Mouse (Mus musculus) liver, embryonic 12.5 days (tissue): ENCODE results near the gene 9430097D07Rik. TPM values are rescaled to one million over a fixed set of nuclear protein-coding genes. Genes with fewer than 3 reads are reported as not detected.

Experiments used
- polyA plus RNA-seq: library from polyadenylated mRNA; unstranded; fragments of >200 nt; fragmentation: Nextera tagmentation; extraction: Ambion mirVana; gene quantifications from 2 replicates; pipeline ENCODE4 v1.2.1, GENCODE M21; 2016

The 9430097D07Rik gene
- polyA plus RNA-seq, 1 experiment from 2014 or later, result not detected

Other genes with a start within 250 kb of the 9430097D07Rik start
- 24.8 and 27.1 TPM in 2 replicates for gene Ciz1, start 223.4 kb downstream of the 9430097D07Rik start, polyA plus RNA-seq
- gene Dnm1, start 222.3 kb downstream of the 9430097D07Rik start, polyA plus RNA-seq, result 2.4 and 3.1 TPM in 2 replicates
- 36.2 and 40.6 TPM in 2 replicates for gene 1110008P14Rik, start 193.7 kb downstream of the 9430097D07Rik start, polyA plus RNA-seq
- 15.2 and 17.7 TPM in 2 replicates for gene Lcn2, start 187.4 kb downstream of the 9430097D07Rik start, polyA plus RNA-seq
- 19.3 and 21.1 TPM in 2 replicates for gene Ptges2, start 179.8 kb downstream of the 9430097D07Rik start, polyA plus RNA-seq
- gene Naif1, start 125.2 kb downstream of the 9430097D07Rik start, polyA plus RNA-seq, result 2.9 and 3.2 TPM in 2 replicates
- 11.4 and 11.9 TPM in 2 replicates for gene Slc25a25, start 124.2 kb downstream of the 9430097D07Rik start, polyA plus RNA-seq
- gene Fam102a, start 40.4 kb downstream of the 9430097D07Rik start, polyA plus RNA-seq, result 2.4 and 2.5 TPM in 2 replicates
- 69.5 and 73.8 TPM in 2 replicates for gene Dpm2, start 4.8 kb downstream of the 9430097D07Rik start, polyA plus RNA-seq
- 0.13 TPM in 1 of 2 replicates, not detected in the other for gene Pip5kl1, start 887 bp downstream of the 9430097D07Rik start, polyA plus RNA-seq
- 17.5 and 18.9 TPM in 2 replicates for gene St6galnac4, start 11.4 kb upstream of the 9430097D07Rik start, polyA plus RNA-seq
- gene St6galnac6, start 24.0 kb upstream of the 9430097D07Rik start, polyA plus RNA-seq, result 14.5 and 15.4 TPM in 2 replicates
- gene Ak1, start 46.1 kb upstream of the 9430097D07Rik start, polyA plus RNA-seq, result 2.6 TPM in 2 replicates
- gene Eng, start 70.9 kb upstream of the 9430097D07Rik start, polyA plus RNA-seq, result 32.4 and 35.4 TPM in 2 replicates
- gene Fpgs, start 128.5 kb upstream of the 9430097D07Rik start, polyA plus RNA-seq, result 32.8 and 35.8 TPM in 2 replicates
- gene Cdk9, start 137.4 kb upstream of the 9430097D07Rik start, polyA plus RNA-seq, result 85.3 and 86.1 TPM in 2 replicates
- gene Sh2d3c, start 145.4 kb upstream of the 9430097D07Rik start, polyA plus RNA-seq, result 9.7 and 10.1 TPM in 2 replicates
- not detected in 2 replicates for gene 6330409D20Rik, start 165.3 kb upstream of the 9430097D07Rik start, polyA plus RNA-seq
- gene Tor2a, start 181.6 kb upstream of the 9430097D07Rik start, polyA plus RNA-seq, result 35.9 and 36.6 TPM in 2 replicates
- 0.12 and 0.26 TPM in 2 replicates for gene Ttc16, start 199.9 kb upstream of the 9430097D07Rik start, polyA plus RNA-seq
- 3.3 and 3.5 TPM in 2 replicates for gene Ptrh1, start 200.1 kb upstream of the 9430097D07Rik start, polyA plus RNA-seq
- gene Cfap157, start 208.7 kb upstream of the 9430097D07Rik start, polyA plus RNA-seq, result 0.44 and 0.54 TPM in 2 replicates